Comparison of ENCODE assay signal across 8 mouse cellular contexts in the genomic region with DNA sequence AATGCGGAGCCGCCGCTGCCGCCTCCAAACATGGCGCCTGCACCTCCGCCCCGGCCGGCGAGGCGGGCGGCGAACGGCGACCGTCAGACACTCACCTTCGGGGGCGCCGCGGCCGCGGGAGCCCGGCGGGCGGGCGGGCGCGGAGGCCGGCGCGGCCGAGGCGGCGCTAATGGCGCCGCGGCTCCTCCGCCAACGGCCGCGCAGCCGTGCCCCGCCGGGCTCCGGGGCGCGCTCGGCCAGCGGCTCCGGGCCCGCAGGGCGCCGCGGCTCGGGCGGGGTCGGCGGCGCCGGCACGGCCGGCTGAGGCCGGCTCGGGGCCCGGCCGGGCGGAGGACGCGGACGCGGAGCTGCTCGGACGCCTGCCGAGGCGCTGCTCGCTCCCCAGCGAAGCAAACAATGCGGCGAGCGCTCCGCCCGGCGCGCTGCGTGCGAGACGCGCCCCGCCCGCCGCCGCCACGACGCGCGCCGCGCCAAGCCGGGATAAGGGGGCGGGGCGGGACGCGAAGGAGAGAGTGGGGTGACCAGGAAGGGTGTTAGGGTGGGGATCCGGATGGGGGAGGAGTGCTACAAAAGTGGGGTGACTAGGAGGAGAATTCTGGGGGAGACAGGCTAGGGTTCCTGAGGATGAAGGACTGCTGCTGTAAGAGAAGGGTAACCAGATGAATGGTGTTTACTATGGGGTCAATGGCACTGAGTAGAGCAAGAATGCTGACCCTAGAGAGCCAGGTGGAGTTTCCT. TPM values are rescaled to one million over a fixed set of nuclear protein-coding genes. Genes with fewer than 3 reads are reported as not detected.
DNase-seq lines count a peak whose midpoint lies in the region; ATAC-seq and TF ChIP-seq lines count a peak whose summit lies in the region.

A gene (minus strand): TSS at position 400 of the 738 bp plus-strand sequence.

- TF ChIP-seq EP300 in heart, adult 2 months (IDR thresholded peaks at IDR 0.05; ENCODE audit: insufficient read depth, low read depth, low read length), result peak; percentile 17; the same call in 1 of the 2 replicates

- no peak for TF ChIP-seq CTCF in heart, adult 2 months (IDR thresholded peaks at IDR 0.05)

- H3K27ac ChIP-seq in embryonic facial prominence, embryonic 13.5 days, result peak within 1 kb of the TSS; percentile 90
- peak within 1 kb of the TSS; percentile 86 for H3K27ac ChIP-seq in heart, adult 2 months
- H3K27ac ChIP-seq in limb, embryonic 14.5 days (replicated peaks; ENCODE audit: low read depth, low read length), result peak within 1 kb of the TSS; percentile 87
- H3K27ac ChIP-seq in midbrain, embryonic 16.5 days (ENCODE audit: low read length), result peak within 1 kb of the TSS; percentile 88

- DNase-seq in 3134 (ENCODE audit: extremely low read depth, insufficient read length, low spot score), result peak; percentile 78
- DNase-seq in adrenal gland, postnatal 25 days, result peak; percentile 89
- DNase-seq in heart, adult 2 months, result peak; percentile 92
- DNase-seq in kidney, adult 8-10 months, result peak; percentile 72 to 75
- DNase-seq in limb, embryonic 14.5 days (ENCODE audit: low spot score), result peak; percentile 76
- peak; percentile 72 to 85 for DNase-seq in spleen, postnatal 10 days (ENCODE audit: low spot score in 2 of 2)

- peaks cover 18% of the 10 kb centered on the region for H3K36me3 ChIP-seq in embryonic facial prominence, embryonic 13.5 days
- H3K36me3 ChIP-seq in heart, adult 2 months (ENCODE audit: control insufficient read depth, insufficient read depth, low read length), result peaks cover 3% of the 10 kb centered on the region; the same call in 1 of the 2 replicates
- peaks cover 19% of the 10 kb centered on the region for H3K36me3 ChIP-seq in limb, embryonic 14.5 days (ENCODE audit: control insufficient read depth, insufficient read depth, low read length)
- peaks cover 15% of the 10 kb centered on the region for H3K36me3 ChIP-seq in midbrain, embryonic 16.5 days (ENCODE audit: control insufficient read depth, insufficient read depth, low read length)

- no peaks in the 10 kb centered on the region for H3K9me3 ChIP-seq in embryonic facial prominence, embryonic 13.5 days
- no peaks in the 10 kb centered on the region for H3K9me3 ChIP-seq in limb, embryonic 14.5 days (ENCODE audit: control insufficient read depth, low read length)
- H3K9me3 ChIP-seq in midbrain, embryonic 16.5 days (replicated peaks; ENCODE audit: control insufficient read depth, low read length, poor library complexity, severe bottlenecking), result no peaks in the 10 kb centered on the region

- intact Hi-C loops in heart, adult 2 months (cut with DNase I), result loop anchor here (2.0 kb wide), 2 partner anchors 17 to 85 kb away; a partner anchor contains a TSS

- under 1% methylated on average over 71 of the region's 103 CpGs for WGBS in embryonic facial prominence, embryonic 13.5 days
- WGBS in heart, adult 2 months, result 16% methylated on average over 102 of the region's 103 CpGs
- WGBS in limb, embryonic 14.5 days, result 0% methylated on average over 42 of the region's 103 CpGs
- WGBS in midbrain, embryonic 16.5 days, result 0% methylated on average over 46 of the region's 103 CpGs

- peak within 1 kb of the TSS; percentile 89 for H3K4me2 ChIP-seq in embryonic facial prominence, embryonic 13.5 days
- peak within 1 kb of the TSS; percentile 87 for H3K4me2 ChIP-seq in limb, embryonic 14.5 days (replicated peaks; ENCODE audit: low read depth, low read length, severe bottlenecking)
- peak within 1 kb of the TSS; percentile 96 for H3K4me2 ChIP-seq in midbrain, embryonic 16.5 days (ENCODE audit: low read length)

- H3K79me2 ChIP-seq in heart, adult 2 months (replicated peaks; ENCODE audit: control insufficient read depth, insufficient read depth, low read length), result peaks cover 9% of the 10 kb centered on the region

- peak; percentile 66; the same call in 1 of the 2 replicates for TF ChIP-seq POLR2A in heart, adult 2 months (IDR thresholded peaks at IDR 0.05; ENCODE audit: insufficient read depth, low read depth, low read length)
- peak; percentile 88; the same call in 1 of the 2 replicates for TF ChIP-seq POLR2A in limb, embryonic 14.5 days (IDR thresholded peaks at IDR 0.05; ENCODE audit: borderline replicate concordance, extremely low read depth, insufficient read depth, insufficient read length)

- no peaks in the 10 kb centered on the region for H3K27me3 ChIP-seq in embryonic facial prominence, embryonic 13.5 days
- H3K27me3 ChIP-seq in heart, adult 2 months (ENCODE audit: control insufficient read depth, insufficient read depth, low read length), result no peaks in the 10 kb centered on the region
- H3K27me3 ChIP-seq in limb, embryonic 14.5 days (ENCODE audit: control insufficient read depth, insufficient read depth, low read length), result no peaks in the 10 kb centered on the region
- H3K27me3 ChIP-seq in midbrain, embryonic 16.5 days (ENCODE audit: control insufficient read depth, insufficient read depth, low read depth, low read length), result no peaks in the 10 kb centered on the region

- H3K9ac ChIP-seq in embryonic facial prominence, embryonic 13.5 days, result peak within 1 kb of the TSS; percentile 99
- H3K9ac ChIP-seq in heart, adult 2 months (ENCODE audit: low read depth, low read length), result peak within 1 kb of the TSS; percentile 87
- H3K9ac ChIP-seq in limb, embryonic 14.5 days (ENCODE audit: low read depth, low read length, severe bottlenecking), result peak within 1 kb of the TSS; percentile 97
- peak within 1 kb of the TSS; percentile 92 for H3K9ac ChIP-seq in midbrain, embryonic 16.5 days (ENCODE audit: low read depth, low read length)

- ATAC-seq in embryonic facial prominence, embryonic 13.5 days (ENCODE audit: insufficient number of reproducible peaks, insufficient read depth, low FRiP score, low TSS enrichment, low read depth), result peak; percentile 81
- ATAC-seq in limb, embryonic 14.5 days (ENCODE audit: low FRiP score, low read depth), result peak; percentile 89
- ATAC-seq in midbrain, embryonic 16.5 days, result peak; percentile 83

- peaks cover 26% of the 10 kb centered on the region for H3K4me1 ChIP-seq in embryonic facial prominence, embryonic 13.5 days
- H3K4me1 ChIP-seq in heart, adult 2 months (ENCODE audit: control insufficient read depth, insufficient read depth, low read length), result peaks cover 10% of the 10 kb centered on the region
- peaks cover 19% of the 10 kb centered on the region for H3K4me1 ChIP-seq in limb, embryonic 14.5 days (ENCODE audit: control insufficient read depth, insufficient read depth, low read length)
- H3K4me1 ChIP-seq in midbrain, embryonic 16.5 days (ENCODE audit: control insufficient read depth, insufficient read depth, low read length), result peaks cover 27% of the 10 kb centered on the region

- H3K4me3 ChIP-seq in embryonic facial prominence, embryonic 13.5 days, result peak within 1 kb of the TSS; percentile 100
- H3K4me3 ChIP-seq in heart, adult 2 months, result peak within 1 kb of the TSS; percentile 93
- H3K4me3 ChIP-seq in limb, embryonic 14.5 days (replicated peaks; ENCODE audit: low read length), result peak within 1 kb of the TSS; percentile 97
- H3K4me3 ChIP-seq in midbrain, embryonic 16.5 days (ENCODE audit: low read depth, low read length), result peak within 1 kb of the TSS; percentile 100

RNA-seq across cellular contexts. Expression of the gene that starts here (rescaled TPM):
- 51.6 and 68.7 TPM in 2 replicates for total RNA-seq in adrenal gland, postnatal 25 days (2021)
- polyA plus RNA-seq in embryonic facial prominence, embryonic 13.5 days (2015; fragmentation: Nextera tagmentation; extraction: Ambion mirVana), result 25.5 and 30.1 TPM in 2 replicates
- total RNA-seq in heart, adult 2 months (2021), result 10 to 100 TPM; 28.7 to 31.0 TPM
- polyA plus RNA-seq in heart, adult 2 months (2012; rRNA removed), result 7.7 and 9.1 TPM in 2 replicates
- polyA plus RNA-seq in limb, embryonic 14.5 days (2012; rRNA removed), result 26.4 and 28.2 TPM in 2 replicates
- polyA plus RNA-seq in limb, embryonic 14.5 days (2014; fragmentation: Nextera tagmentation; extraction: Ambion mirVana), result 24.9 and 29.9 TPM in 2 replicates
- 15.5 and 20.7 TPM in 2 replicates for polyA plus RNA-seq in midbrain, embryonic 16.5 days (2015; fragmentation: Nextera tagmentation; extraction: Ambion mirVana)

Comparison
In these comparisons a context has a peak if more than half of its experiments do, and no peak if none do; other contexts are left out.
1. Peak in every context shown above with its lines: DNase-seq, ATAC-seq, H3K4me3 ChIP-seq and H3K27ac ChIP-seq.